Mouse (Mus musculus) stomach, postnatal 0 days (tissue): ENCODE measurements around the gene Bivm. TPM values are rescaled to one million over a fixed set of nuclear protein-coding genes. Genes with fewer than 3 reads are reported as not detected.

Experiments used
- ATAC-seq: fragments of 200-750 bp; cut with Nextera tagmentation; 2 replicates; pipeline ENCODE4 v1.8.0; 2017; ENCODE audit not compliant: low FRiP score, low TSS enrichment
- DNase-seq: peaks from one replicate; pipeline ENCODE4 v3.0.0-alpha.2; 2016; ENCODE audit warnings: low spot score
- H3K27ac ChIP-seq: fragments of 300-500 bp; sonication (generic); replicated peaks from 2 replicates; pipeline ENCODE4 v1.5.1; 2014; ENCODE audit warnings: mild to moderate bottlenecking, control low read depth
- H3K27me3 ChIP-seq: fragments of 300-500 bp; sonication (generic); 2 replicates; pipeline ENCODE4 v1.6.1; 2014; ENCODE audit warnings: low read length; ENCODE audit not compliant: control insufficient read depth, insufficient read depth
- H3K36me3 ChIP-seq: fragments of 300-500 bp; sonication (generic); 2 replicates; pipeline ENCODE4 v1.6.1; 2014; ENCODE audit warnings: low read length, mixed read lengths; ENCODE audit not compliant: control insufficient read depth, insufficient read depth
- H3K4me1 ChIP-seq: fragments of 300-500 bp; sonication (generic); replicated peaks from 2 replicates; pipeline ENCODE4 v1.6.1; 2014; ENCODE audit warnings: antibody characterized with exemption; ENCODE audit not compliant: control insufficient read depth, insufficient read depth
- H3K4me2 ChIP-seq: fragments of 300-500 bp; sonication (generic); replicated peaks from 2 replicates; pipeline ENCODE4 v1.6.1; 2014; ENCODE audit warnings: low read depth, mild to moderate bottlenecking, control low read depth, moderate library complexity
- H3K4me3 ChIP-seq: fragments of 300-500 bp; sonication (generic); 2 replicates; pipeline ENCODE4 v1.5.1; 2014; ENCODE audit warnings: low read depth, low read length, control low read depth
- H3K9ac ChIP-seq: fragments of 300-500 bp; sonication (generic); 2 replicates; pipeline ENCODE4 v1.6.1; 2014; ENCODE audit warnings: mild to moderate bottlenecking, low read length, control low read depth, mixed read lengths
- H3K9me3 ChIP-seq: fragments of 300-500 bp; sonication (generic); 2 replicates; pipeline ENCODE4 v1.6.1; 2016; ENCODE audit warnings: low read length; ENCODE audit not compliant: control insufficient read depth
- CTCF ChIP-seq: IDR thresholded peaks from 2 replicates; pipeline ENCODE4 v1.5.1; 2016; ENCODE audit warnings: antibody characterized with exemption, low read depth, mild to moderate bottlenecking, moderate library complexity
- EP300 ChIP-seq: optimal IDR thresholded peaks from 2 replicates; pipeline ENCODE3; 2016; ENCODE audit warnings: antibody characterized with exemption
- WGBS: fragments of 180-500 bp; shearing (Covaris S2); extraction: QIAGEN DNeasy Blood & Tissue Kit; methylation state at CpG from one replicate; pipeline ENCODE4 v1.1.7; 2014; 5-methylcytosine and 5-hydroxymethylcytosine counted together
- polyA plus RNA-seq: library from polyadenylated mRNA; unstranded; fragments of >200 nt; fragmentation: Nextera tagmentation; extraction: Ambion mirVana; gene quantifications from 2 replicates; pipeline ENCODE4 v1.2.1, GENCODE M21; 2015

Gene Bivm
- polyA plus RNA-seq, 1 experiment from 2014 or later, result 7.4 TPM

- Histone ChIP-seq H3K9ac (no peak overlapping the region), H3K4me3 (no peak overlapping the region), H3K9me3 (no peaks in the 10 kb centered on the region), H3K27ac (no peak overlapping the region), H3K4me1 (no peaks in the 10 kb centered on the region), H3K27me3 (no peaks in the 10 kb centered on the region), H3K4me2 (no peak overlapping the region), H3K36me3 (peaks cover 4% of the 10 kb centered on the region; the same call in 1 of the 2 replicates)
- TF ChIP-seq EP300 (no peak), CTCF (no peak)
- ATAC-seq (no peak), DNase-seq (no peak)
- 88% methylated on average over 5 of the region's 5 CpGs for WGBS
These were observed 24.0 kb downstream of the Bivm start for GRCm38 (mm10) chr1:44142747-44143146.

GRCm38 (mm10) chr1:44147563-44148381, 29.0 kb downstream of the Bivm start, which contains the start of gene Ercc5:
Gene Ercc5, plus strand, starts transcription at chr1:44147744.
- DNase-seq (peak; percentile 85), ATAC-seq (peak; percentile 97)
- peaks cover 2% of the 10 kb centered on the region; the same call in 1 of the 2 replicates for H3K36me3 ChIP-seq
- H3K4me3 ChIP-seq, result peak within 1 kb of the TSS; percentile 70
- peak within 1 kb of the TSS; percentile 67 for H3K4me2 ChIP-seq
- H3K9ac ChIP-seq, result peak within 1 kb of the TSS; percentile 84
- H3K27me3 ChIP-seq, result no peaks in the 10 kb centered on the region
- H3K27ac ChIP-seq, result peak within 1 kb of the TSS; percentile 92
- no peaks in the 10 kb centered on the region for H3K9me3 ChIP-seq
- TF ChIP-seq EP300 (no peak), CTCF (no peak)
- no peaks in the 10 kb centered on the region for H3K4me1 ChIP-seq
- under 1% methylated on average over 66 of the region's 66 CpGs for WGBS

- H3K9ac ChIP-seq, result no peak overlapping the region; the same call in 1 of the 2 replicates
These were observed 29.9 kb downstream of the Bivm start for GRCm38 (mm10) chr1:44148706-44149105.

DNA sequence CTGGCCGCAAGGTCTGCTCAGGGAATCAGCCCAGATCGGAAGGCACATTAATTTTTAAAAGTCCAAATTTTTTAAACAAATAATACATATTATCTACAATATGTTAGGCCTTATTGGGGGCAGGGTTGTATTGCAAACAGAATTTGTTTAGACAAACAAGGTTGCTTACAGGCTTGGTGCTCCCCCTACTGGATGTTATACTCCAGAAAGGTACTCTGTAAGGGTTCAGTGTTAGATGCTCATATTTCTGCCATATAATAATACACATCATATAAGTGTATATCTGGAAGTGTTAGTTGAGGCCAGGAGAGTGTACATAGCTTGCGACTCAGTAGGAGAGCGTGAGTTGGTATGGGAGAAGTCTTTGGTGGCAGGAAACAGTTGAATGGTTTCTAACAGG, 36.5 kb downstream of the Bivm start:
- Histone ChIP-seq H3K4me3 (no peak overlapping the region), H3K36me3 (peaks cover 8% of the 10 kb centered on the region), H3K27me3 (no peaks in the 10 kb centered on the region), H3K4me1 (no peaks in the 10 kb centered on the region), H3K4me2 (no peak overlapping the region), H3K27ac (no peak overlapping the region), H3K9me3 (no peaks in the 10 kb centered on the region), H3K9ac (no peak overlapping the region)
- WGBS, result 95% methylated on average over 4 of the region's 4 CpGs
- ATAC-seq (no peak), DNase-seq (no peak)
- TF ChIP-seq EP300, result no peak
- TF ChIP-seq CTCF, result peak; percentile 61

More at GRCm38 (mm10) chr1:44148706-44149105, 29.9 kb downstream of the Bivm start:
- peak overlapping the region; percentile 70 for H3K4me3 ChIP-seq
- peak overlapping the region; percentile 67 for H3K4me2 ChIP-seq
- WGBS, result 15% methylated on average over 6 of the region's 6 CpGs
- ATAC-seq (no peak), DNase-seq (no peak)
- no peaks in the 10 kb centered on the region for H3K27me3 ChIP-seq
- no peak overlapping the region for H3K27ac ChIP-seq
- no peaks in the 10 kb centered on the region for H3K36me3 ChIP-seq
- peak; percentile 45 for TF ChIP-seq CTCF
- no peak for TF ChIP-seq EP300
- no peaks in the 10 kb centered on the region for H3K4me1 ChIP-seq
- no peaks in the 10 kb centered on the region for H3K9me3 ChIP-seq

DNA sequence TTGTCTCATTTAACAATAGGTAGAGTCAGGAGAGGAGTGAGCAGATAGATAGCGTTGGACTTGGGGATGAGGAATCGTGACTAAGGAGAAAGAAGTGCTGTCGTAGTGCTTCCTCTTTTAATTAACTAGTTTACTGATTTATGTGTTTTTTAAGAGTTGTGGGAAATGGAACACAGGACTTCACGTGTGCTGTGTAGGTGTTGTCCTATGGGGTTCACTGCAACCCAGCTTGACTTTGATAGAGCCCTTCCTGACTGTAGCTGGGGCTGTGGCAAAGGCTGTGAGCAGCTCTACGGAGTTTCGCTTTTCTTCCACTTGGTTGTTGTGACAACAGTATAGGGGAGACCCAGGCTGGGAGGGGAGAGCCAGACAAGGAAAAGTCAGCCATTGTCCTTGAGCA, 39.6 kb downstream of the Bivm start:
- Histone ChIP-seq H3K4me3 (no peak overlapping the region), H3K27me3 (no peaks in the 10 kb centered on the region), H3K27ac (no peak overlapping the region), H3K4me1 (no peaks in the 10 kb centered on the region), H3K9me3 (no peaks in the 10 kb centered on the region), H3K36me3 (peaks cover 21% of the 10 kb centered on the region), H3K9ac (no peak overlapping the region), H3K4me2 (no peak overlapping the region)
- no peak for ATAC-seq
- TF ChIP-seq EP300, result no peak
- TF ChIP-seq CTCF, result no peak
- 90% methylated on average over 6 of the region's 6 CpGs for WGBS
- DNase-seq, result no peak

DNA sequence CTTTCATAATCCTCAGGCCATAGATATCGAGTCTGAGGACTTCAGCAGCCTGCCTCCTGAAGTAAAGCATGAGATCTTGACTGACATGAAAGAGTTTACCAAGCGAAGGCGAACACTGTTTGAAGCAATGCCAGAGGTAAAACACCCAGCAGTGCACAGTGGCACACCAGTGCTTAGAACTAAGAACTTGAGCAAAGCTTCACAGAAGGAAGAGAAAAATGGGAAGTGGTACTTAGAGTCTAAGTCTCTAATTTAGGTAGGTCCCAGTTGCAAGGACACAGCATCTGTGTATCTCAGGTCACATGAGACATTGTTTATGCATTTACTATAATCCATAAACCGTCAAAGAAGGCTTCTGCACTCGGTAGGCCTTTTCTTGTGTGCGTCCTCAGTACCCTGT, 43.1 kb downstream of the Bivm start:
- no peak for ATAC-seq
- H3K4me3 ChIP-seq, result no peak overlapping the region
- no peaks in the 10 kb centered on the region for H3K9me3 ChIP-seq
- 93% methylated on average over 6 of the region's 6 CpGs for WGBS
- no peak overlapping the region for H3K27ac ChIP-seq
- DNase-seq, result no peak
- no peaks in the 10 kb centered on the region for H3K27me3 ChIP-seq
- H3K36me3 ChIP-seq, result peaks cover 25% of the 10 kb centered on the region
- no peaks in the 10 kb centered on the region for H3K4me1 ChIP-seq
- no peak overlapping the region for H3K9ac ChIP-seq
- TF ChIP-seq CTCF (no peak), EP300 (no peak)
- H3K4me2 ChIP-seq, result no peak overlapping the region
